Mouse (Mus musculus) liver, postnatal 0 days (tissue): Measurements from ENCODE around the gene Ctr9.

ENCODE experiments used
- CTCF ChIP-seq: sonication (generic); IDR thresholded peaks from 2 replicates; pipeline ENCODE4 v1.5.1; 2016; ENCODE audit warnings: antibody characterized with exemption, low read depth
- EP300 ChIP-seq: IDR thresholded peaks from 2 replicates; pipeline ENCODE4 v1.6.1; 2016; ENCODE audit warnings: antibody characterized with exemption, low read depth, mild to moderate bottlenecking

GRCm38 (mm10) chr7:111068181-111068580 is 39.4 kb downstream of the Ctr9 start:
- no peak for TF ChIP-seq CTCF
- no peak for TF ChIP-seq EP300
